Mouse (Mus musculus): ENCODE measurements around the gene Pef1. TPM values are rescaled to one million over a fixed set of nuclear protein-coding genes. Genes with fewer than 3 reads are reported as not detected.

Gene Pef1
- 59.7 and 71.4 TPM in 2 replicates for polyA plus RNA-seq (2012; rRNA removed)

- DNase-seq (ENCODE audit: low read depth): no peak
- TF ChIP-seq POLR2A (IDR thresholded peaks at IDR 0.05; ENCODE audit: borderline replicate concordance, extremely low read depth, insufficient read depth, insufficient read length, poor library complexity, severe bottlenecking): no peak
- TF ChIP-seq CTCF (IDR thresholded peaks at IDR 0.05; ENCODE audit: borderline replicate concordance, extremely low read depth, insufficient read depth, insufficient read length): no peak
Measured at GRCm38 (mm10) chr4:130102111-130102651, at the start of gene Pef1. TSS of gene Pef1 (plus strand) at chr4:130102558.

- DNase-seq (ENCODE audit: low read depth): peak; percentile 30
- TF ChIP-seq POLR2A (IDR thresholded peaks at IDR 0.05; ENCODE audit: borderline replicate concordance, extremely low read depth, insufficient read depth, insufficient read length, poor library complexity, severe bottlenecking) (no peak), CTCF (IDR thresholded peaks at IDR 0.05; ENCODE audit: borderline replicate concordance, extremely low read depth, insufficient read depth, insufficient read length) (no peak)
Measured at GRCm38 (mm10) chr4:130053111-130053510, 49.2 kb upstream of the Pef1 start.

GRCm38 (mm10) chr4:130054727-130055126 is 47.6 kb upstream of the Pef1 start:
- DNase-seq (ENCODE audit: low read depth): peak; percentile 77
- no peak for TF ChIP-seq POLR2A (IDR thresholded peaks at IDR 0.05; ENCODE audit: borderline replicate concordance, extremely low read depth, insufficient read depth, insufficient read length, poor library complexity, severe bottlenecking)
- TF ChIP-seq CTCF (IDR thresholded peaks at IDR 0.05; ENCODE audit: borderline replicate concordance, extremely low read depth, insufficient read depth, insufficient read length): no peak

- DNase-seq (ENCODE audit: low read depth): peak; percentile 59
- TF ChIP-seq CTCF (IDR thresholded peaks at IDR 0.05; ENCODE audit: borderline replicate concordance, extremely low read depth, insufficient read depth, insufficient read length) (no peak), POLR2A (IDR thresholded peaks at IDR 0.05; ENCODE audit: borderline replicate concordance, extremely low read depth, insufficient read depth, insufficient read length, poor library complexity, severe bottlenecking) (no peak)
Measured at GRCm38 (mm10) chr4:130055160-130056010, 47.0 kb upstream of the Pef1 start.

- TF ChIP-seq CTCF (IDR thresholded peaks at IDR 0.05; ENCODE audit: borderline replicate concordance, extremely low read depth, insufficient read depth, insufficient read length): no peak
- TF ChIP-seq POLR2A (IDR thresholded peaks at IDR 0.05; ENCODE audit: borderline replicate concordance, extremely low read depth, insufficient read depth, insufficient read length, poor library complexity, severe bottlenecking): no peak
Measured at GRCm38 (mm10) chr4:130056011-130056322, 46.4 kb upstream of the Pef1 start.

GRCm38 (mm10) chr4:130056471-130056870 is 45.9 kb upstream of the Pef1 start:
- TF ChIP-seq CTCF (IDR thresholded peaks at IDR 0.05; ENCODE audit: borderline replicate concordance, extremely low read depth, insufficient read depth, insufficient read length) (no peak), POLR2A (IDR thresholded peaks at IDR 0.05; ENCODE audit: borderline replicate concordance, extremely low read depth, insufficient read depth, insufficient read length, poor library complexity, severe bottlenecking) (no peak)
- peak; percentile 59 for DNase-seq (ENCODE audit: low read depth)

More at GRCm38 (mm10) chr4:130056011-130056322, 46.4 kb upstream of the Pef1 start:
- peak; percentile 61 for DNase-seq (ENCODE audit: low read depth)

GRCm38 (mm10) chr4:130060937-130061336 is 41.4 kb upstream of the Pef1 start:
- no peak for DNase-seq (ENCODE audit: low read depth)
- TF ChIP-seq POLR2A (IDR thresholded peaks at IDR 0.05; ENCODE audit: borderline replicate concordance, extremely low read depth, insufficient read depth, insufficient read length, poor library complexity, severe bottlenecking) (no peak), CTCF (IDR thresholded peaks at IDR 0.05; ENCODE audit: borderline replicate concordance, extremely low read depth, insufficient read depth, insufficient read length) (no peak)

- TF ChIP-seq POLR2A (IDR thresholded peaks at IDR 0.05; ENCODE audit: borderline replicate concordance, extremely low read depth, insufficient read depth, insufficient read length, poor library complexity, severe bottlenecking) (no peak), CTCF (IDR thresholded peaks at IDR 0.05; ENCODE audit: borderline replicate concordance, extremely low read depth, insufficient read depth, insufficient read length) (no peak)
- no peak for DNase-seq (ENCODE audit: low read depth)
Measured at GRCm38 (mm10) chr4:130063191-130063590, 39.2 kb upstream of the Pef1 start.

- DNase-seq (ENCODE audit: low read depth): no peak
- TF ChIP-seq POLR2A (IDR thresholded peaks at IDR 0.05; ENCODE audit: borderline replicate concordance, extremely low read depth, insufficient read depth, insufficient read length, poor library complexity, severe bottlenecking): no peak
- TF ChIP-seq CTCF (IDR thresholded peaks at IDR 0.05; ENCODE audit: borderline replicate concordance, extremely low read depth, insufficient read depth, insufficient read length): peak; percentile 52
Measured at GRCm38 (mm10) chr4:130066816-130067215, 35.5 kb upstream of the Pef1 start.

GRCm38 (mm10) chr4:130070523-130070922 is 31.8 kb upstream of the Pef1 start:
- peak; percentile 32 for DNase-seq (ENCODE audit: low read depth)
- no peak for TF ChIP-seq POLR2A (IDR thresholded peaks at IDR 0.05; ENCODE audit: borderline replicate concordance, extremely low read depth, insufficient read depth, insufficient read length, poor library complexity, severe bottlenecking)
- no peak for TF ChIP-seq CTCF (IDR thresholded peaks at IDR 0.05; ENCODE audit: borderline replicate concordance, extremely low read depth, insufficient read depth, insufficient read length)

- no peak for TF ChIP-seq POLR2A (IDR thresholded peaks at IDR 0.05; ENCODE audit: borderline replicate concordance, extremely low read depth, insufficient read depth, insufficient read length, poor library complexity, severe bottlenecking)
- no peak for TF ChIP-seq CTCF (IDR thresholded peaks at IDR 0.05; ENCODE audit: borderline replicate concordance, extremely low read depth, insufficient read depth, insufficient read length)
- no peak for DNase-seq (ENCODE audit: low read depth)
Measured at GRCm38 (mm10) chr4:130071758-130072157, 30.6 kb upstream of the Pef1 start.

- TF ChIP-seq CTCF (IDR thresholded peaks at IDR 0.05; ENCODE audit: borderline replicate concordance, extremely low read depth, insufficient read depth, insufficient read length) (no peak), POLR2A (IDR thresholded peaks at IDR 0.05; ENCODE audit: borderline replicate concordance, extremely low read depth, insufficient read depth, insufficient read length, poor library complexity, severe bottlenecking) (no peak)
- no peak for DNase-seq (ENCODE audit: low read depth)
Measured at GRCm38 (mm10) chr4:130073367-130073766, 29.0 kb upstream of the Pef1 start.

Data from brain, embryonic 14.5 days (tissue).